Mouse (Mus musculus): Measurements from ENCODE around the gene Itgb4.

- no peak for TF ChIP-seq POLR2A (IDR thresholded peaks at IDR 0.05; ENCODE audit: low read depth, low read length)
- TF ChIP-seq CTCF (IDR thresholded peaks at IDR 0.05; ENCODE audit: extremely low read depth, insufficient read depth, insufficient read length, insufficient replicate concordance), result no peak
Observed at GRCm38 (mm10) chr11:116040593-116040992, 66.1 kb downstream of the Itgb4 start.
